Mouse (Mus musculus) CD4-positive helper T cell, adult 2 months (primary cell): ENCODE measurements around the gene Ccser1.

Source experiments
- DNase-seq: peaks from one replicate; pipeline ENCODE4 v3.0.0-alpha.2; 2012; ENCODE audit warnings: low read depth, missing footprints, low spot score

Gene Ccser1

DNA sequence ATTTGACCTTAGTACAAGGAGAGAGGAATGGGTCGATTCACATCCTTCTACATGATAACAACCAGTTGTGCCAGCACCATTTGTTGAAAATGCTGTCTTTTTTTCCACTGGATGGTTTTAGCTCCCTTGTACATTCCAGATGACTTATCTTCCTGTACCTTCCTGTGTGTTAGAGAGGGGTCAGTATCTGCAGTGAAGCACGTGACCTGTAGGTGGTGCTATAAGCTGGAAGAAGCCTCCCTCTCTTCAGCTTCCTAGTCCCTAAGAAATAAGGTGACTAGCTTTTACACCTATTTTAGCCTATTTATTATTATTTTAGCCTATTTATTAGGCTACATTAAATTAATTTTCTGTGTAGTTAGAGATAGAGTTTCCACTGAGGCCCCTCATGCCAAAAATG, 506.9 kb downstream of the Ccser1 start:
- DNase-seq, result no peak

GRCm38 (mm10) chr6:61703003-61703402, 522.9 kb downstream of the Ccser1 start:
- no peak for DNase-seq

GRCm38 (mm10) chr6:61721220-61721619, 541.1 kb downstream of the Ccser1 start:
- DNase-seq, result no peak

GRCm38 (mm10) chr6:61729065-61729464, 548.9 kb downstream of the Ccser1 start:
- DNase-seq, result no peak

DNA sequence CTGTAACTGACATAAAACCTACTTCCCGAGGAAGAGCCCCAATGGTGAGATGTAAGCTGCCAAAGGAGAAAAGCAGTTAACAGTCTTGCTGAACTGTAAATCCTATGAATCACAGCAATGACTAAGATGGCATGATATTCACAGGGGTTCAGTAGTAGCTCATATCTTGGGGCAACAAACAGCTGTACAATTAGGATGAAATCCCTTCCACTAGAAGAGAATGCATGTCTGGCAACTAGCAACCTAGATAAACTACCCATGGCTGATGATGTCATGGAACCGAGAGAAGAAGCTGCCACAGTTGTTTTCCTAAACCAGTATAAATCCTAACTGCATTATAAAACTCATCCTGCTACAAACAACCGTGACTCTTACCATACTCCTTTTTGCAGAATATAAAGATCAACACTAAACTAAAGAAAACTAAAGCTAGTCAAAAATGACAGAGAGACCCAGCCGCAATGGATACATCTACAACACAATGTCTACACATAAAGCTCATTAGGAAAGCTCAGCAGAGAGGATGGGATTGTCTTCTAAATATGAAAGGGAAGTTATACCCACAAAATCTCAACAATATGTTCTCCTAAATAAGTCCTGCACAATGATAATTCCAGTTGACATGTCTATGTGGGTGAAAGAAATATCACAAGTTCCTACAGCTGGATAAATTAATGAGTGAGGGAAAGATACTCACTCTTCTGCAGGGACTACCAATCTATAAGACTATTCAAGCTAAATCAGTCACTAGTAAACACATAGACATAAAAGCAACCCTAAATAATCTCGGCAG, 550.2 kb downstream of the Ccser1 start:
- DNase-seq, result no peak

DNA sequence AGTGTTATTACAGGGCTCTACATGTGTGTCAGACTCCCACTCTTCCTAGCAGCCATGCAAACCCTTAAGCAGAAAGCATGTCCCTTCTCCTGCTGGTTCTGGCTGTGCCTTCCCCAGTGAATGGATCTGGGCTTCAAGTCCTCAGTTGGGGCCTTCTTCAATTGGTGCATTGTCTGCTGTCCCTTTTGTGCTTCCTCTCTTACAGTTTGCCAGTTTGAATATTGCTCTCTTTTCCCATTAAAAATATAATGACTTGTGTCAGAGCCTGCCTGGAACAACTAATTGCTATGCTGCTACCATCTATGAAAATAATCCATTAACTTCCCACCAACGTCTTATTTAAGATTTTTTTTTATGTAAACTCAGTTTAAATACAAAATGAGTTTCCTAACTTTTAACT, 566.2 kb downstream of the Ccser1 start:
- DNase-seq, result no peak

- no peak for DNase-seq
Measured at GRCm38 (mm10) chr6:61762135-61762534, 582.0 kb downstream of the Ccser1 start.

DNA sequence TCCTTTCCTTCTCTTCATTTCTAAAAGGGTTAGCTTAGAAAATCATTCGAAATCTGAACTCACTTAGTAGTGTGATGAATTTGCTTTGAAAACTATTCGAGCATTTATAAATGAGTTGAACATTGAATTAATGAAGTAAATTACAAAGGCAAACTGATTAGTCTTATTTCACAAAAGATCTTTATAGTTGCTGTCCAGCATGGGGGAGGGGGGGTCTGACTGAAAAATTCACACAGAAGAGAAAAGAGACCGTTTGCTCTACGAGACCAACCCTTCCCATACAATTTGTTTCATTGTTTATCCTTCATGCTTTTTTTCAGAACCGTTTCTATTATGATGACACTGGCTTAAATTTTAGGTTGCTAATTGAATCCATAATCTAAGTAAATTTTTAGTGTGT, 583.3 kb downstream of the Ccser1 start:
- DNase-seq, result no peak

GRCm38 (mm10) chr6:61765801-61766200, 585.7 kb downstream of the Ccser1 start:
- no peak for DNase-seq

GRCm38 (mm10) chr6:61767151-61767550, 587.0 kb downstream of the Ccser1 start:
- DNase-seq, result no peak

DNA sequence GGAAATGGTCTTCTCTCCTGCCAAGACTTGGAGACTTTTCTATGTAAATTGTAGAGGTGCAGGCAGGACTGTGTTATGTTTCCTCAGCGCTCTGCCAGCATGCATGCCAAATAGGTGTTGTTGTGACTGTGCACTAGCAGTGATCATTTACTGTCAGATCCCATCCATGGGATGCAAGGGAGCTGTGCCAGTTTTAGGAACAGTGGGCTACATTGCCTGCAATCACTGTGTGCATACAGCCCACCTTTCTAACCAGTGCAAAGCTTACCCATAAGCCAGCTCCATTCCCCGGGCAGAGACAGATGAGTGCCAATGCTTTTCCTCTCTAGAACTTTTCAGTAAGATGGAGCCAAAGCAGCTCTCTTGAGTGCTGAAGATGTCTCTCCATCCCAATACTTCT, 606.6 kb downstream of the Ccser1 start:
- DNase-seq, result no peak

DNA sequence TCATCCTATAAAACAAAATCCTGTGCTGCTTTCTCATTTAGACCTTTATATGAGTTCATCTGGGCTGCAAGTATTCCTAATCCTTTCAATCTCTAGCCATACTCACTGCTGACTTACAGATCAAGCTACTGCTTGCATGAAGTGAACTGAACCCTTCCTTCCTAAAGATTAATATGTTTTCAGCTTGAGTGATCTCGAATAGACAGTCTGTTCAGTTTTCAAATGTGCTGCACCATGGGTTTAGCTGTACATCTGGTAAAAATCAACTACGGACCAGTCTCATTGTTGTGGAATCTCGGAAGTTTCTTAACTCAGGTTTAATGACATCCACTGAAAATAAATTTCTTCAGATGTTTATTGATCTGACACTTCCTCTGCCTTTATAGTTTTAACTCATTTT, 620.8 kb downstream of the Ccser1 start:
- DNase-seq, result no peak

GRCm38 (mm10) chr6:61805481-61805880, 625.4 kb downstream of the Ccser1 start:
- DNase-seq, result no peak

- no peak for DNase-seq
Measured at GRCm38 (mm10) chr6:61817716-61818115, 637.6 kb downstream of the Ccser1 start.

GRCm38 (mm10) chr6:61876302-61876701, 696.2 kb downstream of the Ccser1 start:
- no peak for DNase-seq

- DNase-seq, result no peak
Measured at GRCm38 (mm10) chr6:61898238-61898637, 718.1 kb downstream of the Ccser1 start.

DNA sequence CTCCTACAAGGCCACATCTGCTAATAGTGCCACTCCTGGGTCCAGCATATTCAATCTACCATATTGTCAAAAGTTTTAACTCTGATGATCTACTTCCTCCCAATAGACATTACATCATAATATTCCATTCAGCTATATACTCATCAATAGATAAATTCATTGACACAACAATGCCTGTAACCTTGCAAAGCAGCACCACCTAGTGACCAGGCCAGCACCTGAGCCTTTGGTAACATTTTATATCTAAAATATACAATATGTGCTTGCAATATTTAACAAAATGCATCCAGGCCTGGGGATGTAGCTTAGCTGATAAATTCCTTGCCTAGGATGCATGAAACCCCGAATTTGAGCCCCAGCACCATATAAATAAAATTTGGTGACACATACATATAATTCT, 722.6 kb downstream of the Ccser1 start:
- no peak for DNase-seq

GRCm38 (mm10) chr6:61912896-61913295, 732.8 kb downstream of the Ccser1 start:
- DNase-seq, result no peak

DNA sequence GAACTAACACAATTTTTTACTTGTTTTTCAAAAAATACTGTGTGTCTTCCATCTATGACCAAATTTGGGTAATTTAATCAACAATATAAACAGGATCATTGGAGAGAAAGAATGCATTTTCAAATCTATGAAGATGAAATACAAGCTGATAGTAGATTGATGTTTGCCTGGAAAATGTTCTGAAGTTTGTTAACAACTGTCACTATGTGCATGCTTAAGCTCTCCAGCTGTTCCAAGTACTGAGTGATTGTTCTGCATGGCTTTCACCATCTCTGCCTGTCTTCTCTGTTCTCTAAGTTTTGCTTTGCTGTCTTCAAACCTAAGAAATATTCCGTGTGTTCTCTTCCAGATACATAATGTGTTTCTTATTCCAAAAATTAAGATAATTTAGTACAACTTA, 751.5 kb downstream of the Ccser1 start:
- DNase-seq, result no peak

DNA sequence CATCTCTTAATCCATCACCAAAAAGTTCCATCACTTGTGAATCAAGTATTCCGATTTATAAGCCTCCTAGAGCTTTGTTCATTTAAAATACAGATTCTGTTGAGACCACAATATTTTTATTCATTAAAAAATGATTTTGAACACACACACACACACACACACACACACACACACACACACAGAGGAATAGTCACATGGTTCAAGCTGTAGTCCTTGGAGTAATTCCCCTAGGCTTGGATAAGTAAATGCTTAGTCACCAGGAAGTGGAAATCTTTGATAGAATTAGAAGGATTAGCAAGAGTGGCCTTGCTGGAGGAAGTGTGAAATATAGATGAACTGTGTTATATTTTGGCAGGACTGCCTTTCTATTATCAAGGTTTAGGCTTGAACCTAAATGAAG, 756.5 kb downstream of the Ccser1 start:
- no peak for DNase-seq

DNA sequence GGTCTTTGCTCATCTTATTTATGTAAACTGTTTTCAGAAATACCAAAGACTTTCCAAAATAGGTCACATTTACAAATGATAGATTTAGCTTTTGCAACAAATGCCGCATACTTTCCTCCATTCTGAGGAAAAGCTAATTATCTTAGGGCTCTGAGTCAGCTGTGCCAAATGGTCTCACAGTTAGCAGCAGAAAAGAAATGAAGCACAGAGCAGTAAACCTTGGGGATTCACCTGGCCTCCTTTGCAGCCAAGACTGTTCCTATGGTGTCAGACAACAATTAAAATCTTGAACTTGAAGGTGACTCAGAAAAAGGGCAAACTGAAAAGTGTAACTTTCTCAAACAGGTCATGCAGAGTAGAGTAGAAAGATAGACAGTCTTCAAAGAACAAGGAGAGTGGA, 759.1 kb downstream of the Ccser1 start:
- no peak for DNase-seq

- no peak for DNase-seq
Measured at GRCm38 (mm10) chr6:61953703-61954102, 773.6 kb downstream of the Ccser1 start.

GRCm38 (mm10) chr6:61976878-61977277, 796.8 kb downstream of the Ccser1 start:
- no peak for DNase-seq

GRCm38 (mm10) chr6:61978379-61978778, 798.3 kb downstream of the Ccser1 start:
- no peak for DNase-seq
